Mouse (Mus musculus) MEL (cell line): ENCODE measurements around the gene Fbll1. TPM values are rescaled to one million over a fixed set of nuclear protein-coding genes. Genes with fewer than 3 reads are reported as not detected.

Experiments used
- DNase-seq: peaks from one replicate; pipeline ENCODE4 v3.0.0; 2011; ENCODE audit warnings: low read depth, low spot score
- H3K27ac ChIP-seq: 2 replicates; pipeline ENCODE4 v1.5.1; 2012; ENCODE audit warnings: low read depth, mild to moderate bottlenecking, control low read depth, low read length, moderate library complexity; ENCODE audit not compliant: control insufficient read depth
- H3K27me3 ChIP-seq, 2 experiments: fragments of 150-350 bp in 1 of 2; sonication (generic) in 1 of 2; 2 replicates each; pipeline ENCODE4 v1.6.1; 2012; ENCODE audit warnings: low read length in 2 of 2, mild to moderate bottlenecking in 2 of 2, improper control_type of control experiment in 1 of 2, moderate library complexity in 1 of 2; ENCODE audit not compliant: insufficient read depth in 2 of 2, control insufficient read depth in 1 of 2
- H3K36me3 ChIP-seq, 2 experiments: 2 replicates each; pipeline ENCODE4 v1.6.1; 2012 to 2014; ENCODE audit warnings: low read length in 2 of 2, improper control_type of control experiment in 1 of 2, inconsistent platforms in 1 of 2, mild to moderate bottlenecking in 1 of 2; ENCODE audit not compliant: insufficient read depth in 2 of 2, control insufficient read depth in 1 of 2
- H3K4me1 ChIP-seq, 2 experiments: fragments of 150-350 bp in 1 of 2; sonication (generic) in 1 of 2; 2 replicates each; pipeline ENCODE4 v1.6.1; 2012; ENCODE audit warnings: low read length in 2 of 2, improper control_type of control experiment in 1 of 2, mild to moderate bottlenecking in 1 of 2; ENCODE audit not compliant: insufficient read depth in 2 of 2, control insufficient read depth in 1 of 2
- H3K4me3 ChIP-seq, 2 experiments: fragments of 150-350 bp in 1 of 2; sonication (generic) in 1 of 2; 2 replicates each; pipeline ENCODE4 v1.5.1; 2012; ENCODE audit warnings: low read depth in 2 of 2, low read length in 2 of 2, mild to moderate bottlenecking in 2 of 2, moderate library complexity in 2 of 2, control low read depth in 1 of 2, improper control_type of control experiment in 1 of 2; ENCODE audit not compliant: control insufficient read depth in 1 of 2, insufficient read depth in 1 of 2
- H3K79me2 ChIP-seq: 2 replicates; pipeline ENCODE4 v1.6.1; 2012; ENCODE audit warnings: mild to moderate bottlenecking, low read length, moderate library complexity; ENCODE audit not compliant: control insufficient read depth, poor library complexity, insufficient read depth
- H3K9ac ChIP-seq: 2 replicates; pipeline ENCODE4 v1.6.1; 2012; ENCODE audit warnings: low read depth, mild to moderate bottlenecking, control low read depth, low read length, moderate library complexity; ENCODE audit not compliant: control insufficient read depth, poor library complexity, severe bottlenecking
- H3K9me3 ChIP-seq: fragments of 150-350 bp; sonication (generic); replicated peaks from 2 replicates; pipeline ENCODE4 v1.6.1; 2012; ENCODE audit warnings: mild to moderate bottlenecking, low read length, improper control_type of control experiment, moderate library complexity; ENCODE audit not compliant: insufficient read depth
- CHD1 ChIP-seq: IDR thresholded peaks from 2 replicates; pipeline ENCODE4 v1.6.1; 2012; ENCODE audit warnings: low read depth, mild to moderate bottlenecking, inconsistent platforms, low read length, improper control_type of control experiment
- CTCF ChIP-seq, 3 experiments: IDR thresholded peaks in 2 of 3; conservative IDR thresholded peaks in 1 of 3; 2 replicates each; pipeline ENCODE4 v1.5.1; 2011 to 2012; ENCODE audit warnings: low read length in 3 of 3, low read depth in 2 of 3, mild to moderate bottlenecking in 2 of 3, improper control_type of control experiment in 1 of 3, inconsistent platforms in 1 of 3, mixed read lengths in 1 of 3, moderate library complexity in 1 of 3; ENCODE audit not compliant: control insufficient read depth in 1 of 3, insufficient read depth in 1 of 3, poor library complexity in 1 of 3, severe bottlenecking in 1 of 3
- E2F4 ChIP-seq: IDR thresholded peaks from 2 replicates; pipeline ENCODE4 v1.6.1; 2011; ENCODE audit warnings: low read depth, low read length, improper control_type of control experiment, borderline replicate concordance
- ELF1 ChIP-seq: IDR thresholded peaks from 2 replicates; pipeline ENCODE4 v1.6.1; 2014; ENCODE audit warnings: low read depth, mild to moderate bottlenecking, inconsistent platforms, low read length, improper control_type of control experiment, moderate library complexity
- EP300 ChIP-seq, 2 experiments: IDR thresholded peaks; 2 replicates each; pipeline ENCODE4 v1.6.1; 2011; ENCODE audit warnings: improper control_type of control experiment in 2 of 2, low read length in 2 of 2, low read depth in 1 of 2, mild to moderate bottlenecking in 1 of 2
- ETS1 ChIP-seq: IDR thresholded peaks from 2 replicates; pipeline ENCODE4 v1.6.1; 2012; ENCODE audit warnings: low read depth, mild to moderate bottlenecking, inconsistent platforms, low read length, improper control_type of control experiment, moderate library complexity
- HCFC1 ChIP-seq: IDR thresholded peaks from 2 replicates; pipeline ENCODE4 v1.6.1; 2012; ENCODE audit warnings: low read depth, mild to moderate bottlenecking, inconsistent platforms, low read length, improper control_type of control experiment, moderate library complexity
- JUND ChIP-seq: IDR thresholded peaks from 2 replicates; pipeline ENCODE4 v1.6.1; 2011; ENCODE audit warnings: low read depth, mild to moderate bottlenecking, improper control_type of control experiment, low read length
- KAT2A ChIP-seq: conservative IDR thresholded peaks from 2 replicates; pipeline ENCODE4 v1.6.1; 2012; ENCODE audit warnings: low read depth, low read length, improper control_type of control experiment, inconsistent platforms
- MAFK ChIP-seq: IDR thresholded peaks from 2 replicates; pipeline ENCODE4 v1.6.1; 2011; ENCODE audit warnings: low read depth, mild to moderate bottlenecking, low read length, improper control_type of control experiment, borderline replicate concordance
- MAX ChIP-seq: IDR thresholded peaks from 2 replicates; pipeline ENCODE4 v1.6.1; 2011; ENCODE audit warnings: low read length, improper control_type of control experiment
- MAZ ChIP-seq: IDR thresholded peaks from 2 replicates; pipeline ENCODE4 v1.6.1; 2012; ENCODE audit warnings: low read depth, mild to moderate bottlenecking, inconsistent platforms, low read length, improper control_type of control experiment
- MEF2A ChIP-seq: IDR thresholded peaks from 2 replicates; pipeline ENCODE4 v1.6.1; 2014; ENCODE audit warnings: low read depth, mild to moderate bottlenecking, inconsistent platforms, low read length, improper control_type of control experiment; ENCODE audit not compliant: poor library complexity, insufficient replicate concordance, severe bottlenecking; ENCODE audit errors: extremely low read depth
- MXI1 ChIP-seq: IDR thresholded peaks from 2 replicates; pipeline ENCODE4 v1.6.1; 2011; ENCODE audit warnings: mild to moderate bottlenecking, low read depth, low read length, improper control_type of control experiment
- MYC ChIP-seq: IDR thresholded peaks from 2 replicates; pipeline ENCODE4 v1.6.1; 2011; ENCODE audit warnings: low read depth, mild to moderate bottlenecking, low read length, improper control_type of control experiment, moderate library complexity
- NELFE ChIP-seq: IDR thresholded peaks from 2 replicates; pipeline ENCODE4 v1.6.1; 2011; ENCODE audit warnings: low read depth, low read length, improper control_type of control experiment
- NRF1 ChIP-seq: IDR thresholded peaks from 2 replicates; pipeline ENCODE4 v1.6.1; 2014; ENCODE audit warnings: low read depth, mild to moderate bottlenecking, inconsistent platforms, low read length, improper control_type of control experiment, moderate library complexity; ENCODE audit not compliant: poor library complexity, insufficient read depth, severe bottlenecking
- POLR2A ChIP-seq, 2 experiments: IDR thresholded peaks; 2 replicates each; pipeline ENCODE4 v1.6.1; 2011 to 2012; ENCODE audit warnings: low read length in 2 of 2, mild to moderate bottlenecking in 2 of 2, control low read depth in 1 of 2, improper control_type of control experiment in 1 of 2, low read depth in 1 of 2, moderate library complexity in 1 of 2; ENCODE audit not compliant: control insufficient read depth in 1 of 2, insufficient read depth in 1 of 2, poor library complexity in 1 of 2
- POLR2AphosphoS2 ChIP-seq: IDR thresholded peaks from 2 replicates; pipeline ENCODE4 v1.6.1; 2011; ENCODE audit warnings: low read length, improper control_type of control experiment
- POLR2AphosphoS5 ChIP-seq: IDR thresholded peaks from 2 replicates; pipeline ENCODE4 v1.6.1; 2012; ENCODE audit warnings: low read depth, borderline replicate concordance, mild to moderate bottlenecking, inconsistent platforms, low read length, moderate library complexity, mixed read lengths
- RAD21 ChIP-seq: IDR thresholded peaks from 2 replicates; pipeline ENCODE4 v1.6.1; 2011; ENCODE audit warnings: mild to moderate bottlenecking, low read depth, low read length, improper control_type of control experiment
- SIN3A ChIP-seq: IDR thresholded peaks from 2 replicates; pipeline ENCODE4 v1.6.1; 2012; ENCODE audit warnings: low read length, improper control_type of control experiment, inconsistent platforms
- TBP ChIP-seq: IDR thresholded peaks from 2 replicates; pipeline ENCODE4 v1.8.0; 2011; ENCODE audit warnings: low read depth, low read length, improper control_type of control experiment
- TCF12 ChIP-seq: IDR thresholded peaks from 2 replicates; pipeline ENCODE4 v1.6.1; 2014; ENCODE audit warnings: low read depth, mild to moderate bottlenecking, inconsistent platforms, low read length, improper control_type of control experiment, moderate library complexity
- UBTF ChIP-seq: IDR thresholded peaks from 2 replicates; pipeline ENCODE4 v1.6.1; 2012; ENCODE audit warnings: low read depth, mild to moderate bottlenecking, inconsistent platforms, low read length, improper control_type of control experiment, moderate library complexity, borderline replicate concordance; ENCODE audit not compliant: insufficient read depth
- USF1 ChIP-seq: IDR thresholded peaks from 2 replicates; pipeline ENCODE4 v1.6.1; 2014; ENCODE audit warnings: low read depth, mild to moderate bottlenecking, inconsistent platforms, low read length, improper control_type of control experiment, moderate library complexity
- USF2 ChIP-seq, 2 experiments: IDR thresholded peaks; 2 replicates each; pipeline ENCODE4 v1.6.1; 2011 to 2012; ENCODE audit warnings: improper control_type of control experiment in 2 of 2, low read length in 2 of 2, borderline replicate concordance in 1 of 2, inconsistent platforms in 1 of 2, low read depth in 1 of 2, mild to moderate bottlenecking in 1 of 2; ENCODE audit not compliant: insufficient read depth in 1 of 2
- ZKSCAN1 ChIP-seq: IDR thresholded peaks from 2 replicates; pipeline ENCODE4 v1.6.1; 2012; ENCODE audit warnings: low read depth, mild to moderate bottlenecking, inconsistent platforms, low read length, improper control_type of control experiment, moderate library complexity
- ZMIZ1 ChIP-seq: IDR thresholded peaks from 2 replicates; pipeline ENCODE4 v1.6.1; 2012; ENCODE audit warnings: low read depth, mild to moderate bottlenecking, inconsistent platforms, low read length, improper control_type of control experiment, moderate library complexity
- ZNF384 ChIP-seq: IDR thresholded peaks from 2 replicates; pipeline ENCODE4 v1.6.1; 2012; ENCODE audit warnings: low read depth, mild to moderate bottlenecking, inconsistent platforms, low read length, improper control_type of control experiment
- polyA plus RNA-seq, 2 experiments: library from polyadenylated mRNA; stranded (reverse) in 1 of 2; unstranded in 1 of 2; fragments of >175 nt in 1 of 2; fragments of >200 nt in 1 of 2; gene quantifications; 2 replicates each; pipeline versions ENCODE4 v1.2.1 to v1.2.4; 2012; ENCODE audit warnings: low replicate concordance in 2 of 2, low read depth in 1 of 2; ENCODE audit not compliant: insufficient read length in 2 of 2, insufficient read depth in 1 of 2, missing spikeins in 1 of 2
- total RNA-seq: library from RNA; depleted of rRNA; stranded (reverse); fragments of 300-350 nt; gene quantifications from 2 replicates; pipeline ENCODE4 v1.2.3, GENCODE M21; 2012

Fbll1 gene
- total and polyA plus RNA-seq, 3 experiments = not detected

DNA sequence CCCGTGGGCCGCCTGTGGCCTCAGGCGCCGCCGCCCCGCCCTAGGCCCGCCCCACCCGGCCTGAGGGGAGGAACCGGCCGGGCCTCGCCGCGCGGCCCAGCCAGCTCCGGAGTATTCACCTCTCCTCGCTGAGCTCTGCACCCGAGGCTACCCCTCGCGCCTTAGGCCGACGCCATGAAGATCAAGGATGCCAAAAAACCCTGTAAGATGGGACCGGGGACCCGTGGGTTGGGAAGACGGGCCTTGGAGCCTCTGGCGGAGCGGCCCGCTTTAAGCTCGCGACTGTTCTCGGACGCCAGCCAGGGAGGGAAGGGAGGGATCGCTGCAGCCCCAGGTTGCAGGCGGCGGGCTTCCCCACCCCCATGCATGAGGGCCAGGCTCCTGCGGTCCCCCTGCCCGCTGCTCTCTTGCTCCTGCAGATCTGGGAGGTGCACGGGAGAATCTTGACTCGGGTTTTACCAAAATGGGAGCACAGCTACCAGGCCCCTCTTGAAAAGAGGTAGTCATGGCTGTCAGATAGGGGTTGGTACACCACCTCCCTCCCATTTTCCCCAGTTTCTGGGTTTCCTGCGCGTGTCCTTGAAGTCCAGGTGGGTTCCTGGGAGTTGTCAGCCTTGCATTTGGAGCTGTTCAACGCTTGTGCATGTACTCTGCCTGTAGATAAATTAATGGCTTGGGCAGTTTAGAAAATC is 28.8 kb downstream of the Fbll1 start (continued):
- no peak for TF ChIP-seq UBTF
- TF ChIP-seq ETS1 = 0 out of 2 replicates have a peak, but pooled peaks have one; percentile 22
- TF ChIP-seq POLR2A (IDR thresholded peaks at IDR 0.05; ENCODE audit: control insufficient read depth in 1 of 2, insufficient read depth in 1 of 2, low read depth in 1 of 2, low read length in 2 of 2, poor library complexity in 1 of 2) = peak in 1 of 2 experiments; percentile 68; a peak in 2 of 4 replicates
- no peak for TF ChIP-seq ZNF384
- peak; percentile 75 for TF ChIP-seq POLR2AphosphoS2
- TF ChIP-seq CHD1 = 0 out of 2 replicates have a peak, but pooled peaks have one; percentile 91
- TF ChIP-seq ZMIZ1 = peak; percentile 91
- peak; percentile 17; the same call in 1 of the 2 replicates for TF ChIP-seq MAZ
- no peak for TF ChIP-seq MAFK
- TF ChIP-seq SIN3A = peak; percentile 89
- TF ChIP-seq POLR2AphosphoS5 = no peak
- TF ChIP-seq EP300 (IDR thresholded peaks at IDR 0.05; ENCODE audit: low read depth in 1 of 2, low read length in 2 of 2) = no peak
- no peak for TF ChIP-seq ELF1
- TF ChIP-seq E2F4 = no peak
- TF ChIP-seq MEF2A = no peak
- no peak for TF ChIP-seq RAD21

DNA sequence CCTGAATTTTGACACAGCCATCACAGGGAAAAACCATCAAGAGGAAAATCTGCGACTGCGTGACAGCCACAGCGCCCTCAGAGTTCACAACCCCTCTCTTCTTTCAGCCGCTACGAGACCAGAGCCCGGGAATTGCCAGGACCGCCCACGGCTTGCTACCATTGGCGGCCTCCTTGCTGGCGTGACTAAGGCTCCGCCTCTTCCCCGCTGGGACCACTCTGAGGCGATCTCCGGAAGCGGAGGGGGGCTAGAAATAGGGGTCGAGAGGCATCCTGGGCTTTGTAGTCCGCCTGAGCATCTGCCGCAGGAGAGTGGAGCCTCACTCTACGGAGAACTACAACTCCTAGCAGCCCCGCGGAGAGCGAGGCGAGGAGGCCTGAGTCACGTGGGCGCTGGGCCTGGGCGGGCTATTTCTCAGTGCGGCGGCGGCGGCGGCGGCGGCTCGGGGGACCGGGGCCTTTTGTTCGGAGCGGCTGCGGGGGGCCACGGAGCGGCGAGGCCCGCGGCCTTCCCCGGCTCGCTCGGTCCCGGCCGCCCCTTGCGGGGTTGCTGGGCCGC is 29.4 kb downstream of the Fbll1 start, which contains the start of gene Pank3:
Gene Pank3, plus strand, starts transcription at position 297 of the 558 bp plus-strand sequence.
- DNase-seq = peak; percentile 99
- H3K27ac ChIP-seq = peak within 1 kb of the TSS; percentile 81
- peaks cover 2 to 17% of the 10 kb centered on the region in 2 experiments for H3K4me1 ChIP-seq
- H3K36me3 ChIP-seq = peaks cover 4 to 20% of the 10 kb centered on the region in 2 experiments; a peak in 3 of 4 replicates
- H3K27me3 ChIP-seq = no peaks in the 10 kb centered on the region
- H3K9ac ChIP-seq = peak within 1 kb of the TSS; percentile 99
- H3K4me3 ChIP-seq = peak within 1 kb of the TSS; percentile 94 to 99
- H3K9me3 ChIP-seq = no peaks in the 10 kb centered on the region
- peaks cover 37% of the 10 kb centered on the region for H3K79me2 ChIP-seq
- peak; percentile 97 for TF ChIP-seq USF1
- peak; percentile 90 for TF ChIP-seq SIN3A
- TF ChIP-seq TCF12 = peak; percentile 80
- peak; percentile 62 for TF ChIP-seq MXI1
- peak; percentile 90; the same call in 1 of the 2 replicates for TF ChIP-seq MAZ
- no peak for TF ChIP-seq ETS1
- peak; percentile 36; the same call in 1 of the 2 replicates for TF ChIP-seq NRF1
- peak; percentile 42 to 86; a peak in 3 of 4 replicates for TF ChIP-seq POLR2A (IDR thresholded peaks at IDR 0.05; ENCODE audit: control insufficient read depth in 1 of 2, insufficient read depth in 1 of 2, low read depth in 1 of 2, low read length in 2 of 2, poor library complexity in 1 of 2)
- peak; percentile 91 for TF ChIP-seq TBP
- peak; percentile 92 for TF ChIP-seq ELF1
- TF ChIP-seq USF2 (IDR thresholded peaks at IDR 0.05; ENCODE audit: borderline replicate concordance in 1 of 2, insufficient read depth in 1 of 2, low read depth in 1 of 2, low read length in 2 of 2) = peak; percentile 44 to 85; a peak in 3 of 4 replicates
- TF ChIP-seq ZNF384 = no peak
- TF ChIP-seq KAT2A = peak; percentile 88
- TF ChIP-seq CTCF (IDR thresholded peaks at IDR 0.05 in 2 of 3, conservative IDR thresholded peaks at IDR 0.05 in 1 of 3; ENCODE audit: control insufficient read depth in 1 of 3, insufficient read depth in 1 of 3, low read depth in 2 of 3, low read length in 3 of 3, poor library complexity in 1 of 3, severe bottlenecking in 1 of 3) = 0 out of 6 replicates have a peak, but pooled peaks of 1 of the 3 experiments have one; percentile 3
- peak; percentile 65; the same call in 1 of the 2 replicates for TF ChIP-seq MYC
- peak; percentile 46; the same call in 1 of the 2 replicates for TF ChIP-seq POLR2AphosphoS2
- peak; percentile 98 for TF ChIP-seq HCFC1
- peak; percentile 86; the same call in 1 of the 2 replicates for TF ChIP-seq E2F4
- TF ChIP-seq JUND = no peak
- TF ChIP-seq MAX = peak; percentile 86
- TF ChIP-seq NELFE = peak; percentile 71
- TF ChIP-seq ZKSCAN1 = no peak
